Mouse (Mus musculus) 3T3-L1 (cell line): Measurements from ENCODE around the gene Gm266.

Experiments
- DNase-seq: peaks from one replicate; pipeline ENCODE4 v3.0.0-alpha.2; 2015; ENCODE audit warnings: low read depth, low spot score

The Gm266 gene

DNA sequence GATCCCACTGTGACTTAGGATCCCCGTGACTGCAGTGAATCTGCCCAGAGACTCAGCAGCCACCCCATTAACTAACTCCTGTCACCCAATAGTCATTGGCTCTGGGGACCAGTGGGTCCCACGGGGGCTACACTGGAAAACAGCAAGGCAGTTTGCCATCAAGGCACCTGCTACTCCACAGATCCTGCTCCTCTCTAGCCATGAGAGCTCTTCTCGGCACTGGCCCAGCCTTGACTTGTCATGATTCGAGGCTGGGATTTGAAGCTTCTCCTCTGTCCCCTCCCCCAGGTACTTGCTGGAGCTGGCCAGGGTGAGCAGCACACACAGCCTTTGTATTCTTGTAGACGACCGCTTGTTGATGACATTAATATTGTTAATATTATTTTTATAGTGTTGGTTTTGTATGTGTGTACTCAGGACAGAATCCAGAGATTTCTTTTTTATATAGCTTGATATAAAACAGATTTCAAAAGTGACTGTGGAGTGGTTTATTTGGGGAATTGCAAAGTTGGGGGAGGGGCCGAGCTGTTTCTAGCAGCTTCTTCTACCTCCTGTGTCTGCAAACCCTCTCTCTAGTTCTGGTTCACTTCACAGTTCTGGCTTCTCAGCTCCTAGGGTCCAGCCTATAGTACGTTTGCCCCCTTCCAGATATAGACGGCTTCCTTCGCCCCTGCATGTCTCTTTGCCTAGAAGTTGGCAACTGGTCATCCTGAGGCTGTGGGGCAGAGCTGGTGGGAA, 30.9 kb downstream of the Gm266 start:
- peak; percentile 51 for DNase-seq

DNA sequence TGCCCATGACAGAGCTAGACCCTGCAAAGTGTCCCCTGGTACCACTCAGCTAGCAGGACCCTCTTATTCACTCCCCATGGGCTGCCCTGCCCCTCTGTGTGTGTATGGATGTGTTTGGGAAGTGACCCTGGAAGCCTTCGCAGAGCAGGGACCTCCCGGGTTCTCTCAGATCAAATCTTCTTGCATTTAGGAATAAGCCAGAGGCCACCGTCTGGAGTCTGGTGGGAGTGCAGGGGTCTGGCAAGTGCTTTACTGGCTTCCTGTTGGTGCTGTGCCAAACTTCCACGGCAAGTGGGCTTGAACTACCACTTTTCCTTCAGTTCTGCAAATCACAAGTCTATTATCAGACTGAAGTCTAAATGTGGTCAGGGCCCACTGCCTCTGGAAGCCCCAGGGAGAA, 31.6 kb downstream of the Gm266 start:
- DNase-seq: no peak

DNA sequence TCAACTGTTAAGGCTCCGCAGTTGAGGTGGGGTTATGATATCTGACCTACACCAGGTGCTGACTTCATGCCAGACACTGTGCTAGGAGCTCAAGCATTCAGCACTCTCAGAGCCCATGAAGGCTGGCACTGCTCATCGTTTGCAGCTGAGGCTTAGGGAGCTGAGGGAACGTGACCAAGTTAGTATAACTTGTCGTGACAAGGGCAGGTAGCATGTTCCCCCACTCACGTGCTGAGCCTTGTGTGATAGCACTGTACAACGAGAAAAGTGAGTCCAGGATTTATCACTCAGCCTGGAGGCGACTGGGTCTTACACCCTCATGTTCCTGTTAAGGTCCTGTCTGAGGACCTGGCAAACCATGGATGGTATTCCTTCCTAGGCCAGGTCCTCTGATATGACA, 34.1 kb downstream of the Gm266 start:
- DNase-seq: no peak

DNA sequence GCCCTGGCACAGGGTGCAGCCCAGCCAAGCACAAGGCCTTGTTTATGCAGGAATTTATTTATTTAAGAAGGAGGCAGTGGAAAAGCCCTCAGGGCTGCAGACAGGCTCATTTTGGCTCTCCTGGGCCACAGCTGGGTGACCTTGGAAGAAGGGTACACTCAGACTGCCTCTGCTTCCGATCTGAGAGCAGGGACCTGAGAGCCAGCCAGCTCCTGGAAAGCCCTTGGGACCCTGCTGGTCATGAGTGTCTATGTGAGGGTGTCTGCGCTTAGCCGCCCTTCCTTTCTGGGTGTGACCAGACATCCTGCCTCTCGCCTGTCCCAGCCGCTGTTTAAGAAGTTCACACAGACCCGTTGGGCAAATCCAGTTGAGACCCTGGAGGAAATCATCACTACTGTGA, 35.3 kb downstream of the Gm266 start:
- DNase-seq: peak; percentile 53

DNA sequence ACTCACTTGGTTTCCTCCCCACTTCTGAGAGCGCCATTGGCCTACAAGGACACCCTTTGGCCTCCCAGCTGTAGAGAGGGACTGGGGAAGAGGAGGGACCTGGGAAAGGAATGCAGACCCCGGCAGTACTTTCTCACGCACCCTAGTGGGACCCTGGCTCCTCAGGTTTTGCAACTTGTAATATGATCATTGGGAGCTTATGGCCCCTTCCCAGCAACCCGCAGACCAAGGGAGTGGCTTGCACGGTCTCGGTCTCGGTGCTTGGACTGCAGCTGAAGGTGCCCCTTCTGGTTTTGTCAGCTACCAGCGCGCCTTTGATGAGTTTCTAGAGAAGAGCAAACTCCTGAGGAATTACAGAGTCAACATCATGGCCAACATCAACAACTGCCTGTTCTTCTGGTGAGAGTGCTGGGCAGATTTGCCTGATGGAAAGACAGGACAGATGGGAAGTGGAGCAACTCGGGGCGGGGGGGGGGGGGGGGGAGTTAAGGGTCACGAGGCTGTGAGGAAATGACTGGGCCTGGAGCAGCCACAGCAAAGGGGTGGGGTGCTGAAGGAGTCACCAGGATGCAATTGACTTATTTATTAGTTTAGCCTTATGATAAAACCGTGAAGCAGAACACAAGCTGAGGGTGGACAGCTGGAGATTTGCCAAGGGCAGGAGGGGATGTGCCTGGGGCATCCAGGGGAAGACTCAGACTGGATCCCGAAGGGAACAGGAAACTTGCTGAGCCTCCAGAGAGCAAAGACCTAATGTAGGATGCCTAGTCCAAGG, 36.5 kb downstream of the Gm266 start:
- peak; percentile 72 for DNase-seq

DNA sequence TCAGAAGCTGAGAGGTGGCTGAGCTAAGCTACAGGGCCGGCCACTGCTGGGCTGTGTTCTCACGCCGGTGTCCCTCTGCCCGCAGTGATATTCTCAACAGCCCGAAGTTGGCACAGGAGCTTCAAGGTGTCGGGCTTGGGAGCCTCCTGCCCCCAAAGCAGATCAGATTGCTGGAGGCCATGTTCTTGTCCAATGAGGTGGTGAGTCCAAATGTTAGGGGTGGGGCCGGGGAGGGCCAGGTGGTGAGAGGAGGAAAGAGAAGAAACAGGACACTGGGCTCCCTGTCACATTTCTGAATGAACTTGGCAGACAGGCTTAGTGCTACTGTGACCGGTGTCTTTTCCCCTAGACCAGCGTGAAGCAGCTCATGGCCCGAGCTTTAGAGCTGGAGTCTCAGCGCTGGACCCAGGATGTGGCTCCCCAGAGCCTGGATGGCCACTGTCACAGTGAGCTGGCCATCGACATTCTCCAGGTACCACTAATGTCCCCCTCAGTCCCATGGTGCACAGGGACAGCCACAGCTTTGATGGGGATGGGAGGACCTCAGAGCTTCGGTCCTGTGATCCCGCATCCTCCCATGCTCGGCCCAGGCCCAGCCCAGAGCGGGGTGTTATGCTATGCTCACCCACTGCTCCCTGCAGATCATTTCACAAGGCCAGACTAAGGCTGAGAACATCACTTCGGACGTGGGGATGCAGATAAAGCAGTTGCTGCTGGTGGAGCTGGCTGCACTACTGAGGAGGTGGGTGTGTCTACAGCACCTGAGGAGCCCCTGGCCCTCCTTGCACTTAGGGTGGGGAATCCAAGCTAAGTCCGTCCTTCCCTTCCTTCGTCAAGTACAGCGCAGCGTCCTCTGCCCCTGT, 37.5 kb downstream of the Gm266 start:
- no peak for DNase-seq

DNA sequence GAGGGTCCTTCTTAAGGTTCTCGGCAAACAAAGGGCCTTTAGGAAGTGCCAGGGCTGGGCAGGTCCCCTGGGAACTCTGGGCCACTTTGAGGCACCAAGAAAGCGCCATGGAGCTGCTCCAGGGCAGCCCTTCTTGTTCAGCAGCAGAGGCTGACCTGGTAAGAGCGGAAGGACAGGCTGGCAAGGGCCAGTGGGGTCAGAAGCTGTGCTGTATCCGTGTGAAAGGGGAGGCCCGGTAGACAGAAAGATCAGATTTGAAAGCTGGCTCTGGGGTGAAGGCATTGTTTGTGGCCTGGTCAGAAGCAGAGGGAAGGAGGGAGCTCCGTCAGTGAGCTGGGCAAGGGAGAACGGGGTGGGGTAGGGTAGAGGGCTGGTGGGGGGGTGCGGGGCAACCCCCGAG, 38.3 kb downstream of the Gm266 start:
- no peak for DNase-seq

DNA sequence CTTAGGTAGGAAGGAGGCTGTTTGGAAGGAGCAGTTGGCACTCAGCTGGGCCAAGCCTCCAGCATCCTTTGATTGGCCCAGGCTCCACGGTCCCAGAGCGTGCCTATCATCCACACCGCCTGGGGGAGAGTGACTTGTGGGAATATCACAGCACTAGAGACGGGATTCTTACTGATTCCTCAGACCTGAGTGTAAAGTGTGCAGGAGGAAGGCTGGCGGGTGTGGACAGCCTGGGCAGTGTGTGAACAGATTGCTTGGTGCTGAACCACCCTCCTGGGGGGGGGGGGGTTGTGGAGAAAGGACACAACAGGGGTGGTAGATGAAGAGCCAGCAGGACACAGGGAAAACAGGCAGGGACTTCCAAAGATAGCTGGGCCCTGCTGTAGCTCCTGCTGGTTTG, 38.9 kb downstream of the Gm266 start:
- no peak for DNase-seq

DNA sequence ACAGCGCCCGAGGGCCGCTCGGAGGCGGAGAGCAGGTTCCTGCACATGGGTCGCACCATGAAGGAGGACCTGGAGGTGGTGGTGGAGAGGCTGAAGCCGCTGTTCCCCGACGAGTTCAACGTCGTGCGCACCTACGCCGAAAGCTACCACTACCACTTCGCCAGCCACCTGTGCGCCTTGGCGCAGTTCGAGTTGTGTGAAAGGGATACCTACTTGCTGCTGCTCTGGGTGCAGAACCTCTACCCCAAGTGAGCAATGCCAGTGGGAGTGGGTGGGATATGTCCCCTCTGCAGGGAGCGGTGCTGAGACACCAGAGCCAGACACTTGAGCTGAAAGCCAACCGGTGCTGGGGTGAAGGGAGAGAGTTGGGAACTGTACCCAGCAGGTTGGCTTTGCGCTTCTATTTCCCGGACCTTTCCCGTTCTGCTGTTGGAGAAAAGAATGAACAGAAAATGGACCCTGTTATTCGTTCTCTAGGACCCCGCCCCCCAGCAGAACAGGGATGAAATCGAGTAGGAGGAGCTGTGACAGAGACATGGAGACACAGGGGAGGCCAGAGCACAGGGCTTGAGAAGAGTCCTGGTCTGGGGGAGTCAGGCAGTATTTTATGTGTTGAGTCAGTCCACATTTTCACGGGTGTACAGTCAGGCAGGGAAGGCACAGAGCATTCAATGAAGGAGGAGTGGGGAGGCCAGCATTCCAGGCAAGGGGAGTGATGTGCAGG, 39.6 kb downstream of the Gm266 start:
- no peak for DNase-seq

DNA sequence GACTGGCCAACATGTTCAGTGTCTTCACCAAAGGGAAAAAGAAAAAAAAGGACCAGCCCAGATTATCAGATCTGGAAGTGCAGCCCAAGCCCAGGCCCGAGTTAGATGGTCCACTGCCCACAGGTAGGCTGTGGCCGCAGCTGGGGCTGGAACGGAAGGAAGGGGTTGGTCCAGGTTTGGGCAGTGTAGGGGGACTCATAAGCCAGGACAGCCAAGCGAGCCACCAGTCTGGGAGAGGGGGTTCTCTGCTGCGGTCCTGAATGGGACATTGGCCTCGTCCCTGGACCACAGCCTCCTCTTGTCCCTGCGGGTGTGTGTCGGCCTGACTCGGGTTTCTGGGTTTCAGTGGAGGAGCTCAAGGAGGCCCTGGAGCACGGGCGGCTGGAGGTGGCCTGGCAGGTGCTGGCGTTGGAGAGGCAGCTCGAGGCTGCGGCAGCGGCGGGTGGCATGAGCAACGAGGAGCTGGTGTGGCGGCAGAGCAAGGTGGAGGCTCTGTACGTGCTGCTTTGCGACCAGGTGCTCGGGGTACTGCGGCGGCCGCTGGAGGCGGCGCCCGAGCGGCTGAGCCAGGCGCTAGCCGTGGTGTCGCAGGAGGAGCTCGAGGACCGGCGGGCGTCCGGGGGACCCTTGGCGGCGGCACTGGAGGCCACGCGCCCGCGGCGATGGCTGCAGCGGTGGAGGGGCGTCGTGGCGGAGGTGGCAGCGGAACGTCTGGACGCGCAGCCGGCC, 40.3 kb downstream of the Gm266 start:
- DNase-seq: no peak

DNA sequence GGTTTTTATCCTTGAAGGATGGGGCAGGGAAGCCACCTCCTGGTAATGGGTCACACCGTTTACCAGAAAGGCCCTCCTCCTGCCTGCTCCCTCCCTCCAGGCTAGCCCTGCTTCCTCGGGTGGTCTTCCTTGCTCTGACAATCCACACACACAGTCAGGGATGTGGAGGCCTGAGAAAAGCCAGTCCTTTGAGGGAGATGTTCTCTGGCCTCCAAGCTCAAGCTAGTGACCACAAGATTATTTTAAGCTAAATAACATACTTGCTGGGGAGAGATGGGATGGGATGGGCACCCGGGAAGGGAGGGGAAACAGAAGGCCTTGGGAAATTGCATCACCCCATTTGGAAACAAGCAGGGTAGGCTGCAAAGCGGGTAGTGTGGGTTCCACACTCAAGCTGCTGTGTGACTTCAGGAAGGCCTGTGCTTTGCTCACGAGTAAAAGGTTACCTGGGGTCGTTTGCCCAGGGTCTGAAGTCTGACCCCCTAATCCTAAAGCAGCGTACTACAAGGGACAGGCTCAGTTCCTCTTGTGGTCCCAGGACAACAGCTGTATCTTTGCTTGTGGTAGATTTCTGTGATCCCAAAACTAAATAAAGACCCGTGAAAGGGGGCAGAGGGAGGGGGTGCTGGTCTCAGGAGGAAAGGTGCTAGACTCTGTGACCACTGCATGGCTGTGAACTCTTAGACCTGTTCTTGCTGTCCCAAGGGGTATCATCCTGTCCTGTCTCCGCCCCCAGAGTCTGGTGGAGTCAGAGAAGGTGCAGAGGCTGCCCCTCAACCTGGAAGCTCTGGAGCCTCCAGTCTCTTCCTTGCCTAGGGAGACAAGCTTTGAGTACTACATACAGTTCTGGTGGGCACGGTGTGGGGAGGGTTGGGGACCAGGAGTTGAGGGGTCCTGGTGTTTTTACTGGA, 41.4 kb downstream of the Gm266 start:
- DNase-seq: peak; percentile 82

DNA sequence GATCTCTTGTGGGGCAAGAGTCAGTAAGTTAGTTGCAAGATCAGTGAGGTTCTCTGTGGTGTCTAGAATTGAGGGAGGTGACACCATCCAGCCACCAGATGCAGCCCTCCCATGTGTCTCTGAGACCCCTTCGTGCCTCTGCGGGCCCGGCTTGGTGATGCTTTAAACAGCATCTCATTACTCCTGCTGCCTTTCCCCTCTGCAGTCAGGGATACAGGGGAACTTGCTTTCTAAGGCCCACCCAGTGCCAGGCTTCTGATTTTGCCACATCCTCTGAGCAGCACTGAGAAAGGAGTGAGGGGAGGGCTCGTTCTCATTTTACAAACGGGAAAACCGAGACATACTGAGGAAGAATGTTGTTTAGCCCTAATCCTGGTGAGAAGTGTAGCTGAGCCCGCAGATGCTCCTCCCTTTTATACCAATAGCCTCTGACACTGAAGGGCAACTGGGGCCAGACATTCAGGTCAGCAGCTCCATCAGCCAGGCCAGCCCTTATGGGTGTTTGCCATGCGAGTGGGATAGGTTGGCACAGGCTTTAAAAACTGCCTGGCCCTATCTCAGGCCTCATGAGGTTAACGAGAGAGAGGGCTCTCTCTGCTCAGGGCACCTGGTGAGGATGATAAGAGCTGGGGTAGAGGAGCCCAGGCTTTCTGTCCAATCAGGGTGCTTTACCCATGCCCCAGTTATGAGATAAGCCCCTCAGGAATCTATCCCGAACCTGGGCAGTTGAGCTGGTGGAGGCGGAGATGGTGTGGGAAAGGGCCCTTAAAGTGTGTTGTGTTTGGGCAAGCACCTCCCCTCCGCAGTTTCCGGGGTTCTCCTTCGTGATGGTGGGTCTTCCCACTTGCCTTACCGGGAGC, 42.4 kb downstream of the Gm266 start:
- peak; percentile 67 for DNase-seq

DNA sequence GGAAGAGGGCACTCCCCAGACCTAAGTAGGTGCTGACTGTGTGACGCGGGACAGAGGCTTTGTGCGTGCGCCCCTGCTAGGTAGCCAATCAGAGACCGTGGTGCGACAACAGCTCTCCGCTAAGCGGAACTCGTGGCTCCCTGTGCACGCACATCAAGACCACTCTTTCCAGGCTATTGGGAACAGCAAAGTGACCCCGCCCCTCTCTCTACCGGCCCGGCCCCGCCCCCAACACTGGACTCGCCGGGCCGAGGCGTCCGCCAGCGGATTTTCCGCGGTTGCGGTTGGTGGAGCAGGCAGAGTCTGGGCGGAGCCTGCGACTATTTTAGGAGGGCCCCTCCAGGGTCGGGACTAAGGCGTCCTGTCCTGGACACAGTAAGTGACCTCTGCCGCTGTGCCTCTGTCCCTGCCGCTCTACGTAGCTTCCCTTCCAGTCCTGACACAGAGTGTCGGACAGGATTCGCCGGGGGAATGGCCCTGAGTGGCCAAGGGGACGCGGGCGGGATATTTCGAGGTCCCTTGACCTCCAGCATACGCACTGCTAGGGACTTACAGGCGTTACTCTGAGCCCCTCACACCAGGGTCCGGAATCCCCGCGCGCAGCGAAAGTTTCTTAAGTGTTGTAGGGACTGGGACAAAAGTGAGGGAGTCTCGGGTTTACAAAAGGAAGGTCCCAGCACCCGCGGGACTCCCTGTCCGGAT, 43.2 kb downstream of the Gm266 start, which contains the start of gene Tnfaip2:
Gene Tnfaip2, plus strand, starts transcription at position 161 of the 702 bp plus-strand sequence.
- DNase-seq: peak; percentile 71

DNA sequence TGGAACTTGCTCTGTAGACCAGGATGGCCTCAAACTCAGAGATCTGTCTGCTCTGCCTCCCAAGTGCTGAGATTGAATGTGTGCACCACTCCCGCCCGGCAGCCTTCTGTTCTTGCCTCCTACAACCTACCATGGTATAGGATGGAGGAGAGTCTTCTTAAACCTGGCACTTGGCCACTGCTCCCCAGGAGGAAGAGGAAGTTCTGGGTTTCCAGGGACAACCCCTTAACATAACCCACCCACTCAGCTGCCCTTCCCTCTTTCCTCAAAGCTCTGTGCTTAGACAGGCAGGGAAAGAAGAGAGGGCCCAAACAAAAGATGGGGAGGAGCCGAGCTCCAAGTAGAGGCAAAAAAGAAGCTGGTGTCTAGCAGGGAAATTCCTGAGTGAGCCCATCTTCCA, 44.1 kb downstream of the Gm266 start:
- no peak for DNase-seq

DNA sequence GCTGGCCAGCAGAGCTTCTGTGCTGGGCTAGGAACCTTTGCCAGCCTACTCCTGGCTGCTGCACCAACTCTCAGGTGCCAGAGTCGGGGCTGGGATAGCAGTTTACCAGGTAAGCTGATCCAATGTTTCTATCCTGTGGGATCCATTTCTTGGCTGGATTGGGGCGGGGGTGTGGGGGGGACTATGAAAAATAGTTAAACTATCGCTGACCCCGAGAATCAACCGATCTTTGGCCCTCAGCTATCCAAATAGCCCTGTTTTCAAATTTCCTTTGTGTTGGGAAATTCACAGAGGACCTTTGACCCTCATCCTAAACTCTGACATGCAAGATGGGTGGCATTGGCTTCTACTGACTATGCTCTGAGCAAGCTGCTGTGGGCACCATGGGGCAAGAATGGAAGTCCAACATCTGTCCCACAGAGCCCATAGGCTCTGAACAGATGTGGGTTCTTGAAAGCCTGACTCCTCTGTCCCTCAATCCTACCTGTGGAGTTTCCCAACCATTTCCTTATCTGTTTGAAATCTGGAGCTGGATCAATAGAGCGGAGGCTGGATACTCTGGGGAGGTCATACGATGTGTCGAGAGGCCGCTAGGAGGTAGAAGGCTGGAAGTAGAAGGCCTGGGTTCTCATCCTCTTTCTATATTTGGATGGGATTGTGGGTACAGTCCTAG, 44.8 kb downstream of the Gm266 start:
- DNase-seq: no peak

DNA sequence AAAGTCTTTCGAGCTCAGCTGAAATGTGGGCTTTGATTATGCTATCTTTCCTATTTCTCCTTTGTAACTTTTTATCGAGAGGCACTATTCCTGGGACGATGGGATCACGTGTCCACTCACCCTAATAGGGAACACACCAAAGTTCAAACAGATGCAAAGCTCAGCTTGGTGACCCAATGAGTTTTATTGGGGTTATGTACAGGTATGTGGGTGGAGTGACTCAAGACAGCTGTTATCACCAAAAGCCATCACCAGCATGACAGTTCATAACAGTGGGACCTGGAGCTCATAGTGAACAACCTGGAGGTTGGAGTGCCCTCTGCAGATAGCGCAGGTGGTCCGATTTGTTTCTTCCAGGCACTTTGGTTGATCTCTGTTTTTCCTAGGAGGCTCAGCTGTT, 46.8 kb downstream of the Gm266 start:
- DNase-seq: no peak

DNA sequence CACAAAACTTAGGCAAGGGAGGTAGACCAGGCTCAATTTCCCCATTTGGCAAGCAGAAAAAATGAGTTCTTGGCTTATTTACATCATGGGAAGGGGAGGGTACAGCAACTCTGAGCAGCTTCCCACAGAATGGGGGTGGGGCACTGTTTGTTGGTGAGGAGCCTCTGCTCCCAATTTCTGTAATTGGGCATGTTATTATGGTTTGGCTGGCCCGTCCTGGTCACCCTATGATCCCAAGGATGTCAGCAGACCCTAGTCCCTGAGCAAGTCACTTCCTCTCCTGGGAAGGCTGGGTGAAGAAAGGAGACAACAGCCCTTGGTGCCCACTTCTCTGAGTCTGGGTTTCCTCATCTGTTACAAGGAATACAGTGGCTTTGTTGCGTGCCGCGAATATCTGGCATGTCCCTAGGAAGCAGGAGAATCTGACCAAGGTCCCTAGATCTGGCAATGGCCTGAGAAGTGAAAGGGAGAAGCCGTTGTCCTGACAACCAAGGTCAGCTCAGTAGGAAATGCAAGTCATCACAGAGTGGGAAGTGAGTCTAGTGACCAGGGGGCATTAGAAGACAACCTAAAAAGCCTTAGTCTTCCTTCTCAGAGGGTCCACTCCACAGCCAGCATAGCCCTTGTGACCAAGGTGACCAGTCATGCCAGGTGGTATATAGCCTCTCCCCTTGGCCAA, 48.3 kb downstream of the Gm266 start:
- no peak for DNase-seq
